Mouse (Mus musculus) spleen, adult 12 weeks (tissue): Measurements from ENCODE around the gene Ccnq.
"Not testable (repeated sequence)": the region's sequence is repeated elsewhere in the genome, so short reads cannot be mapped to it uniquely, and the experiment has no call there.

Source experiments
- DNase-seq: peaks from one replicate; pipeline ENCODE4 v3.0.0; 2022; ENCODE audit warnings: low spot score

The Ccnq gene

DNA sequence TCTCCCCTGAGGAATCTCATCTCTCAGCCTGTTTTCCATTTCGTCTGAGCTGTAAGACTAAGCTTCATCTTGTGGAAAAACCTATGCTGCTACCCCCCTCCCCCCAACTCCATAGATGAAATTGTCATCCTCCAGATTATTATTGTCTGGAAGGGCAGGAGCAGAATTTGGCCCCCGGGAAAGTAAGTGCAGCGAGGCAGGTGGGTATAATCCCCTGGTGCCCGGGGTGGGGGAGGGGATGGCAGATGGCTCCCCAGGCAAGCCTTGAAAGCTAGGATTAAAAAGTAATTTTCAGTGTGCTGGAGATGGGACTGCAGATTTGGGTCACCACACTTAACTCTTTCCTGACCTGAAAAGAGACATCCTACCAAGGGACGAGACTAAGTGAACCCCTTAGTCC, 10.7 kb upstream of the Ccnq start:
- no peak for DNase-seq

DNA sequence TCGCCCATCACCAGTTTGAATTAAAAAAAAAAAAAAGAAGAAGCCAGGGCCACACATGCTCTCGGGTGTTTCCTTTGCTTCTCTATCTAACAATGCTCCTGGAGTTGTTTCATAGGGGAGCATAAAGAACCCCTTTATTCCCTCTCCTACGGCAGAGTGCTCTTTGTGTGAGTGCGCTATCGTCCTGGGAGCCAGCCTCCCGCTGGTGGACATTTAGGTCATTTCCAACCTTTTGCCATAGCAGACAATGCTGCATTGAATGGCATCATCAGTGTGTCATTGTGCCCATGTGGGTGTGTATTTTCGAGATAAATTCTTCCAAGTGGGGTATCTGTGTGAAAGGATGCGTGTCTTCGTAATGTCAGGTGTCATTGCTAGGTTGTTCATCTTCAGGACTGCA, 9.6 kb upstream of the Ccnq start:
- no peak for DNase-seq

DNA sequence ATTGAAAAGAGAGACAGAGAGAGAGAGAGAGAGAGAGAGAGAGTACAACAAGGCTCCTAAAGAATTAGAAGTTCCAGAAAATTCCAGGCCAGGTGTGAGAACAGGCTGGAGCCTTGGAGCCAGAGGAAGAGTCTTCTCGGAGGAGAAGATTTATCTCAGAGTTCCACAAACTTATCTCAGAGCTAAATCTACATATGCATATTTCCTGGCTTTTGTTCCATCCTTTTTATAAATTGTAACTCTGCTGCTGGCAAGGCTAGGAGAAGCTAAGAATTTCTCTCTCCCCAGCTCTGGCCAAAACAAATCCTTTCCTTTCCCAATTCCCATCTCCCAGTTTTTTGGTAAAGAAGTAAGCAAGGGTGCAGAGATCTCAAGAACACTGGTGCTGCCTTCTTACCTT, 3.8 kb upstream of the Ccnq start:
- no peak for DNase-seq

DNA sequence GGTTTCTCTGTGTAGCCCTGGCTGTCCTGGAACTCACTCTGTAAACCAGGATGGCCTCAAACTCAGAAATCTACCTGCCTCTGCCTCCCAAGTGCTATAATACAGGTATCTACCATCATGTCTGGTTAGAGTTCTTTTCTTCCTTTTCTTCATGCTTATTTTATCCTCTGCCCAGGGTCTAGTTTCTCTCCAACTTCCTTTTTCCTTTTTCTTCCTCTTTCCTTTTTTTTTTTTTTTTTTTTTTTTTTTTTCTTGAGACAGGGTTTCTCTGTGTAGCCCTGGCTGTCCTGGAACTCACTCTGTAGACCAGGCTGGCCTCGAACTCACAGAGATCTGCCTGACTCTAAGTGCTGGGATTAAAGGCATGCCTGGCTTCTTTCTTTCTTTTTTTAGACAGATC, 2.6 kb upstream of the Ccnq start:
- not testable (repeated sequence) for DNase-seq

DNA sequence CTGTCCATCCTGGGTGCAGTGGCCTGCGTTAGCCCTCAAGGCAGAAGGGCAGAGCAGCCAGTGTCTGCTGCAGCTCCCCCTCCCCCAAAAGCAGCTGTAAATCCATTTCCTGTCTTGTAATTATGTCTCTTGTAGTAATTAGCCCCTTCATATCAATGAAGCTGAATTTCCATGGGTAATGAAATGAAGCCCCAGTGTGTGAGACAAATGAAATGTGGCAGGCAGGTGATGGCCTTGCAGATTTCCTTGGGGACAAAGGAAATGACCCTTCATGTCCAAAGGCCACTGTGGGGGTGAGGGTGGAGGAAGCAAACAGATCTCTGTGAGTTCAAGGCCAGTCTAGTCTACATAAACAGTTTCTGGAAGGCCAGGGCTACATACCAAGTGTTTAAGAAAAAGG, 1.7 kb upstream of the Ccnq start:
- DNase-seq: no peak

DNA sequence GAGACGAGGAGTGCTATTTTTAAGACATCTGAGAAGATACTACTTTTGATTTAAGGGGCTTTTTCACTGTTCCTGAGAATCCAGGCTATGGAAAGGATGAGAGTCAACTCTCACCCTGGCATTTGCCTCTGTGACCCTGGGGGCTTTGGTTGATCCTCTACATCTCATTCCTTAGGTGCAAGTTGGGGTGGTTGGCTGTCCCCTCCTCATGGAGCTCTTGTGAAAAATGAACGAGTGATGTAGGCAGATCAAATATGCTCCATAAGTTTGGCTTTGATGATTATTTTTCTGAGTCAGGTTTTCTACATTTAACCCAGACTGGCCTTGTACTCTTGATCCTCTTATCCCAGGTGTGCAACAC, 294 bp upstream of the Ccnq start:
- no peak for DNase-seq

GRCm38 (mm10) chr11:78746264-78746663, 5.3 kb downstream of the Ccnq start:
- no peak for DNase-seq

GRCm38 (mm10) chr11:78745475-78745874, 6.1 kb downstream of the Ccnq start:
- no peak for DNase-seq

- DNase-seq: no peak
Observed at GRCm38 (mm10) chr11:78742461-78742860, 9.1 kb downstream of the Ccnq start.

DNA sequence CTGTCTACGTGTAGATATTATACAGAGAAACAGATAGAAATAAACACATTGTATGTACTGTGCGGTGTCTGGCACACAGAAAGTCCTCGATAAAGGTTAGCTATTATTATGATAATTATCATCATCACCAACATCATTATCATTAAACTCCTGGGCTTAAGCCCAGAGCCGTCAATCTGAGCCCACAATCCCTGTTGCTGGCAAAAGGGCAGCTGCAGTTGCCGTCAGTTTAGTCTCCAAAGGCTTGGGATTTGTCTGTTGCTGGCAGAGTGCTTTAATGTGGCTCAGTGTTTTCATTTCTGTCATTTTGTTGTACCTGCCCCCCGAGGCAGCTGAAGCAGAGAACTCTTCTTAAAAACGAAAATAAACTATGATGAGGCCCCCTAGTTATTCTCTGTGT, 9.6 kb downstream of the Ccnq start:
- DNase-seq: no peak

GRCm38 (mm10) chr11:78739361-78739760, 12.2 kb downstream of the Ccnq start:
- no peak for DNase-seq

GRCm38 (mm10) chr11:78736877-78737408, 14.6 kb downstream of the Ccnq start:
- DNase-seq: no peak

- DNase-seq: no peak
Observed at GRCm38 (mm10) chr11:78735168-78735567, 16.4 kb downstream of the Ccnq start.

DNA sequence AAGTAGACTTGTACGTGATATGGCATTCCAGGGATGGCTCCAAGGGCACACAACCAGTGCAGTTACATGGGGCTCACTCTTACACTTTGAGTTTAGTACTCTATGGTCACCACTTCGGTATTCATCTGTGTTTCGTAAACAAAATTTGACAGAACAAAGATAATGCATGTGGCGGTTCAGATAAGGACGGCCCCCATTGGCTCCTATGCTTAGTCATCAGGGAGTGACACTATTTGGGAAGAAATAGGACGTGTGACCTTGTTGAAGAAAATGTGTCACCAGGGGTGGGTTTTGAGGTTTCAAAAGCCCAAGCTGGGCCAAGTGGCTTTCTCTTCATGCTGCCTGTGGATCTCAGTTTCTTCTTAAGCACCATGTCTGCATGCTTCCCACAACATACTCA, 18.9 kb downstream of the Ccnq start:
- DNase-seq: no peak

DNA sequence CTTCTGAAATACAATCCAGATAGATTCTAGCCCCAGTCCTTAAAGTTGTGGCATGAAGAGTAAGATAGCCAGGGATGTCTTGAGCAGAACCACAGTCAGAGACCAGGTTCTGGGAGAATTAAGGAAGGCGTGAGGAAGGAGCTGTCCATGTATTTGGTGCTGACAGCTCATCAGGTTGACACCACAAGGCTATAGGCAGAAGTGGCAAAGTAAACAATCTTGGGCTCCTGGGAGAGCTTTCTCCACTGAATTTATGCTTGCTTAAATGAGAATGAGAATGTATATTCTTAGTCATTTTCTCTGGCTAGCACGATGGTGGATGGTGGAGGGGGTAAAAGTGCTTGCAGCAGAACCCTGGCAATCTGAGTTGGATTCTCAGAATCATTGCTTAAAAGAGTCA, 20.6 kb downstream of the Ccnq start:
- no peak for DNase-seq

GRCm38 (mm10) chr11:78728041-78728440, 23.5 kb downstream of the Ccnq start:
- no peak for DNase-seq

DNA sequence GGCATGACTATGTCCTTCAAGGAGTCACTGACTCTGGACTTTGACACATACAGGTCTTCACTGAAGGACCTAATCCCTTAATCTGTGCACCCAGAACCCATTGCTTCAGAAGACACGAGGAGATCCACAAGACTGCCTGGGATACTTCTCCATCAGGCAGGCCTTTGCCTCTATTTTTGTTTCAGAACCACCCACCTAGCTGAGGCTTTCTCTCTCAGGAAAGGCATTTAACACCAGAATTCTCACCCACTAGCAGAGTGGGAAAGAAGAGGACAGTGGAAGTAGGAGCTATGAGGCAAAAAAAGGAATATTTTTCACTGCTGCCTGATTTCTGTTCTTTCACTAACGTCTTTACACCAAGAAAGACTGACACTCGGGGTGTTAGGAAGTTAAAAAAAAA, 25.2 kb downstream of the Ccnq start:
- no peak for DNase-seq

GRCm38 (mm10) chr11:78724792-78725191, 26.7 kb downstream of the Ccnq start:
- DNase-seq: no peak

- no peak for DNase-seq
Observed at GRCm38 (mm10) chr11:78721419-78721818, 30.1 kb downstream of the Ccnq start.

DNA sequence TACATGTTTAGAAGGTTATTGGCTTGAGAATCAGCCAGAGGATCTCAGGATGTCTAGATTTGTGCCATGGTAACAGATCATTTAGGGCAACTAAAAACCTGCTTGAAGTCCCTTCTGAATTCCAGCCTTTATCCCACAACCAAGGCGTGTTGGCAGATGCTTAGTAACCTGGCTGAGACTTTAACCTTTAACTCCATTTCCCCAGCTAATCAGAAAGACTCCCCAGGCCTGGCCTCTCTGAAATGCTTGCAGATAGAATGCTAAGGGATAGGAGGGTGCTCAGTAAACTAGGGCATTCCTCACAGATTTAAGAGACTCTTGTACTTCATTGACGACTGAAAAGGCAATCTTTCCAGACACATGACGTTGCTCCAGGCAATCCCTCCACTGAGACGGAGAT, 33.9 kb downstream of the Ccnq start:
- DNase-seq: no peak

GRCm38 (mm10) chr11:78708642-78709041, 42.9 kb downstream of the Ccnq start:
- DNase-seq: no peak

GRCm38 (mm10) chr11:78706026-78706425, 45.5 kb downstream of the Ccnq start:
- no peak for DNase-seq

DNA sequence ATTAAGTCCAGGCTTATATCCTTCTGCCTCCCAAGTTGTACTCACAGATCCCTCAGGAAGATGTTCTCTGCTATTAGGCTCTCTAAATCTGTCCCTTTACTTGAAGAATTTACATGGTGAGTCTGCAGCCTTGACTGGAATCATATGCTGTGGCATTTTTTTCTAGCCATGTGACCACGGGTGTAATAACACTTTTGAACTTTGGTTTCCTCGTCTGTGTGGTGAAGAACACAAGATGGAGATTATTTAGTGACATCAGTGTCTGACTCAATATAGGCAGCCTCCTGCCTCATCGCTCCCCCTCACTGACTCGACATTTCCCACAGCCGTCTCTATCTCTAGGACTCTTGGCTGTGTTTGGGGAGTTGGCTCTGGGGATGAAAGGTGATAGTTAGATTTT, 48.4 kb downstream of the Ccnq start:
- no peak for DNase-seq

DNA sequence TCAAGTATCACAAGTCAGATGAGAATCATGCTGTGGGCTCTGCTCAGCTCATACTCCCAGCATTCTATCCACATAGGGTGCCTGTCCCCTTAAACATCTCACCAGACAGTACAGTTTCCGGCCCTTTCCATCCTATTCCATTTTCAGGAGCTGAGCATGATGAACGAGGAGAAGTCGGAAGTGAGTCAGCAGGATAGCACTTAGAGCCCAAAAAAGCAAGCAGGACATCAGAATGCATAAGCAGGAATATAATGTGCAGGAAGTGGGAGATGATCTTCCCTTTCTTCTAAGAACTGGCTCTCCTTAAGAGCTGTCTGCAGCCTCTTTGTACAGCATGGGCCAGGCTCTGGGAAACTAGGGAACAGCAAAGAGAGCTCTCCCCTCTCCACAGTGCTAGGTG, 49.2 kb downstream of the Ccnq start:
- no peak for DNase-seq
